Mouse (Mus musculus): Measurements from ENCODE around the gene Ano4.

DNA sequence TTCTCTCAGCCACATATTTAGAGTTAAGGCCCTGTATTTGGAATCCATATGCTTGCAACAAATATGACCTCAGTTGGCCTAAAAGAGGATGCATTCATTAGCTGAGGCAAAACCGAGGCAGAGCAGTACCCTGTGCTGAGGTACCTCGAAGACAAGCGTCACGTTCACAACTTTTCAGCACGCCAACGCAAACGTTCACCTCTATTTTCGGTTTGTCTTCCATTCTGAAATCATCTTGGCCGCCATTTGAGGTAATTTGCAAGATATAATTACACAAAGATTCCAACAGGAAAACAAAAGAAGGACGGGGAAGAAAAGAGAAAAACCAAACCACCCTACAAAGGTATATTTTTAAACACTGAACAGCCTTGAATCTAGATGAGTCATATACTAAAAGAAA lies 148.1 kb downstream of the Ano4 start:
- no peak for TF ChIP-seq CTCF (IDR thresholded peaks at IDR 0.05; ENCODE audit: control insufficient read depth, insufficient read depth, low read length)
- TF ChIP-seq POLR2A (IDR thresholded peaks at IDR 0.05; ENCODE audit: borderline replicate concordance, control insufficient read depth, low read depth, low read length), result no peak
